8 mouse cellular contexts compared by ENCODE assay signal in the genomic region with DNA sequence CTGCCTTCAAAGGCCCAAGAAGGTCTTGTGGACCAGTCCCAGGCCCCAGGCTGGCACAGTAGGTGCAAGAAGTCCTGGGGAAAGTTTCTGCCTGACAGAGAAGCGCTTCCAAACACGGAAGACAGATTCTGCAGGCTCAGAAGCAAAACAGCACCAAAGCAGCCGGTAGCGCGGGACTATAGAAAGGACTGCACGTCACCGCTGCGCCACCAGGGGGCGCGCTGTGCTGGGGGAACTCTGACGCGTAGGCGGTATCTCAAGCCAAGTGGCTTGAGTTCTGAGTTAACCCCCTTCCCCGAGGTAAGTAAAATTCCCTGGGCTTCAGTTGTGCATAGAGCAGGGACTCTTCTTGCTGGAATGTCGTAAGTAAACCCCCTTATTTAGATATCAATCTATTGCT. TPM values are rescaled to one million over a fixed set of nuclear protein-coding genes. Genes with fewer than 3 reads are reported as not detected.
A peak's percentile ranks its signal among the peaks of the same experiment; 100 is the strongest.
DNase-seq lines count a peak whose midpoint lies in the region; ATAC-seq and TF ChIP-seq lines count a peak whose summit lies in the region.

No protein-coding gene starts in this region.

- WGBS in midbrain, embryonic 11.5 days: 2% methylated on average over 15 of the region's 15 CpGs
- WGBS in midbrain, embryonic 16.5 days: 4% methylated on average over 15 of the region's 15 CpGs
- 6% methylated on average over 15 of the region's 15 CpGs for WGBS in kidney, adult 2 months
- WGBS in neural tube, embryonic 11.5 days: 3% methylated on average over 15 of the region's 15 CpGs
- WGBS in stomach, postnatal 0 days: 2% methylated on average over 15 of the region's 15 CpGs

- TF ChIP-seq EP300 in stomach, postnatal 0 days (optimal IDR thresholded peaks at IDR 0.05): no peak

- 0 out of 2 replicates have a peak overlapping the region, but pooled peaks have one; percentile 6 for H3K4me2 ChIP-seq in midbrain, embryonic 11.5 days
- H3K4me2 ChIP-seq in midbrain, embryonic 16.5 days (ENCODE audit: low read length): no peak overlapping the region
- H3K4me2 ChIP-seq in neural tube, embryonic 11.5 days (ENCODE audit: low read depth): peak overlapping the region; percentile 17; the same call in 1 of the 2 replicates
- peak overlapping the region; percentile 25; the same call in 1 of the 2 replicates for H3K4me2 ChIP-seq in stomach, postnatal 0 days (replicated peaks; ENCODE audit: low read depth)

- DNase-seq in midbrain, embryonic 11.5 days (ENCODE audit: low spot score, missing footprints): peak; percentile 99
- peak; percentile 93 for DNase-seq in embryo, embryonic 10 days (ENCODE audit: low spot score)
- DNase-seq in kidney, adult 2 months: peak; percentile 81
- DNase-seq in liver: peak; percentile 87
- peak; percentile 88 for DNase-seq in neural tube, embryonic 11.5 days (ENCODE audit: low spot score)
- peak; percentile 86 for DNase-seq in stomach, postnatal 0 days (ENCODE audit: low spot score)

- H3K27ac ChIP-seq in midbrain, embryonic 11.5 days (ENCODE audit: low read depth, low read length): no peak overlapping the region
- no peak overlapping the region for H3K27ac ChIP-seq in midbrain, embryonic 16.5 days (ENCODE audit: low read length)
- H3K27ac ChIP-seq in kidney, adult 2 months (ENCODE audit: insufficient read depth, low read depth, low read length): no peak overlapping the region
- no peak overlapping the region for H3K27ac ChIP-seq in neural tube, embryonic 11.5 days (ENCODE audit: low read depth, low read length)
- H3K27ac ChIP-seq in stomach, postnatal 0 days (replicated peaks): no peak overlapping the region

- H3K36me3 ChIP-seq in midbrain, embryonic 11.5 days (ENCODE audit: control insufficient read depth, insufficient read depth, low read length): 0 out of 2 replicates have a peak, but pooled peaks cover 4% of the 10 kb centered on the region
- H3K36me3 ChIP-seq in midbrain, embryonic 16.5 days (ENCODE audit: control insufficient read depth, insufficient read depth, low read length): peaks cover 4% of the 10 kb centered on the region; the same call in 1 of the 2 replicates
- no peaks in the 10 kb centered on the region for H3K36me3 ChIP-seq in kidney, adult 2 months (ENCODE audit: control insufficient read depth, insufficient read depth, low read length)
- no peaks in the 10 kb centered on the region for H3K36me3 ChIP-seq in neural tube, embryonic 11.5 days (ENCODE audit: control insufficient read depth, insufficient read depth, low read length)
- peaks cover 5% of the 10 kb centered on the region; the same call in 1 of the 2 replicates for H3K36me3 ChIP-seq in stomach, postnatal 0 days (ENCODE audit: control insufficient read depth, insufficient read depth, low read length)

- H3K9me3 ChIP-seq in midbrain, embryonic 11.5 days (ENCODE audit: control insufficient read depth, low read length): no peaks in the 10 kb centered on the region
- H3K9me3 ChIP-seq in midbrain, embryonic 16.5 days (replicated peaks; ENCODE audit: control insufficient read depth, low read length, poor library complexity, severe bottlenecking): no peaks in the 10 kb centered on the region
- H3K9me3 ChIP-seq in neural tube, embryonic 11.5 days (ENCODE audit: control insufficient read depth, low read length): no peaks in the 10 kb centered on the region
- H3K9me3 ChIP-seq in stomach, postnatal 0 days (ENCODE audit: control insufficient read depth, low read length): no peaks in the 10 kb centered on the region

- peak overlapping the region; percentile 44; the same call in 1 of the 2 replicates for H3K9ac ChIP-seq in midbrain, embryonic 11.5 days (ENCODE audit: low read length)
- no peak overlapping the region for H3K9ac ChIP-seq in midbrain, embryonic 16.5 days (ENCODE audit: low read depth, low read length)
- H3K9ac ChIP-seq in neural tube, embryonic 11.5 days (ENCODE audit: low read length): peak overlapping the region; percentile 29; the same call in 1 of the 2 replicates
- 0 out of 2 replicates have a peak overlapping the region, but pooled peaks have one; percentile 31 for H3K9ac ChIP-seq in stomach, postnatal 0 days (ENCODE audit: low read length)

- peak; percentile 93 for TF ChIP-seq CTCF in kidney, adult 2 months (conservative IDR thresholded peaks at IDR 0.05; ENCODE audit: insufficient read depth, insufficient read length, low read depth, low read length)
- TF ChIP-seq CTCF in stomach, postnatal 0 days (IDR thresholded peaks at IDR 0.05; ENCODE audit: low read depth): peak; percentile 98

- H3K27me3 ChIP-seq in midbrain, embryonic 11.5 days (ENCODE audit: control insufficient read depth, insufficient read depth, low read length): no peaks in the 10 kb centered on the region; the same call in 1 of the 2 replicates
- H3K27me3 ChIP-seq in midbrain, embryonic 16.5 days (ENCODE audit: control insufficient read depth, insufficient read depth, low read depth, low read length): no peaks in the 10 kb centered on the region
- no peaks in the 10 kb centered on the region for H3K27me3 ChIP-seq in kidney, adult 2 months (replicated peaks; ENCODE audit: control insufficient read depth, insufficient read depth, low read length)
- H3K27me3 ChIP-seq in neural tube, embryonic 11.5 days (ENCODE audit: control insufficient read depth, insufficient read depth, low read length): no peaks in the 10 kb centered on the region
- no peaks in the 10 kb centered on the region for H3K27me3 ChIP-seq in stomach, postnatal 0 days (ENCODE audit: control insufficient read depth, insufficient read depth, low read length)

- no peak for TF ChIP-seq POLR2A in kidney, adult 2 months (IDR thresholded peaks at IDR 0.05; ENCODE audit: low read depth, low read length)

- H3K4me3 ChIP-seq in midbrain, embryonic 11.5 days (ENCODE audit: low read depth, low read length): no peak overlapping the region
- no peak overlapping the region for H3K4me3 ChIP-seq in midbrain, embryonic 16.5 days (ENCODE audit: low read depth, low read length)
- H3K4me3 ChIP-seq in kidney, adult 2 months (ENCODE audit: insufficient read depth, low read depth, low read length): no peak overlapping the region
- no peak overlapping the region for H3K4me3 ChIP-seq in neural tube, embryonic 11.5 days (ENCODE audit: low read depth, low read length)
- no peak overlapping the region for H3K4me3 ChIP-seq in stomach, postnatal 0 days (ENCODE audit: low read depth, low read length)

- H3K4me1 ChIP-seq in midbrain, embryonic 11.5 days (ENCODE audit: control insufficient read depth, insufficient read depth, low read length): peaks cover 13% of the 10 kb centered on the region; the same call in 1 of the 2 replicates
- H3K4me1 ChIP-seq in midbrain, embryonic 16.5 days (ENCODE audit: control insufficient read depth, insufficient read depth, low read length): peaks cover 14% of the 10 kb centered on the region
- peaks cover 14% of the 10 kb centered on the region for H3K4me1 ChIP-seq in kidney, adult 2 months (ENCODE audit: control insufficient read depth, insufficient read depth, low read length)
- peaks cover 10% of the 10 kb centered on the region for H3K4me1 ChIP-seq in neural tube, embryonic 11.5 days (ENCODE audit: control insufficient read depth, insufficient read depth, low read length)
- H3K4me1 ChIP-seq in stomach, postnatal 0 days (replicated peaks; ENCODE audit: control insufficient read depth, insufficient read depth): no peaks in the 10 kb centered on the region; the same call in 1 of the 2 replicates

- ATAC-seq in midbrain, embryonic 11.5 days (ENCODE audit: low FRiP score): peak; percentile 7; the same call in 1 of the 2 replicates
- ATAC-seq in midbrain, embryonic 16.5 days: no peak
- ATAC-seq in granulocyte monocyte progenitor cell, adult 5-6 weeks (replicated peaks; ENCODE audit: poor library complexity, severe bottlenecking): peak; percentile 68
- no peak for ATAC-seq in neural tube, embryonic 11.5 days (ENCODE audit: insufficient read depth, low FRiP score, low TSS enrichment)
- peak; percentile 50; the same call in 1 of the 2 replicates for ATAC-seq in stomach, postnatal 0 days (ENCODE audit: low FRiP score, low TSS enrichment)

RNA-seq across cellular contexts. Expression of a gene that starts 0.8 kb away (rescaled TPM):
- polyA plus RNA-seq in midbrain, embryonic 11.5 days (2014; fragmentation: Nextera tagmentation; extraction: Ambion mirVana): 30.0 and 30.1 TPM in 2 replicates
- polyA plus RNA-seq in midbrain, embryonic 16.5 days (2015; fragmentation: Nextera tagmentation; extraction: Ambion mirVana): 32.4 and 36.3 TPM in 2 replicates
- total RNA-seq in granulocyte monocyte progenitor cell, adult 5-6 weeks (2014; fragmentation: Nextera tagmentation): 39.1 and 63.6 TPM in 2 replicates
- total RNA-seq in granulocyte monocyte progenitor cell, adult 5-6 weeks (2017): 11.3 and 22.8 TPM in 2 replicates
- 32.8 and 38.7 TPM in 2 replicates for polyA plus RNA-seq in kidney, adult 2 months (2012; rRNA removed)
- polyA plus RNA-seq in neural tube, embryonic 11.5 days (2014; fragmentation: Nextera tagmentation; extraction: Ambion mirVana): 44.3 and 47.7 TPM in 2 replicates
- 14.4 and 15.3 TPM in 2 replicates for polyA plus RNA-seq in stomach, postnatal 0 days (2015; fragmentation: Nextera tagmentation; extraction: Ambion mirVana)

RNA-seq across cellular contexts. Expression of a gene that starts 1.7 kb away (rescaled TPM):
- 17.7 and 17.8 TPM in 2 replicates for polyA plus RNA-seq in midbrain, embryonic 11.5 days (2014; fragmentation: Nextera tagmentation; extraction: Ambion mirVana)
- 37.6 and 38.5 TPM in 2 replicates for polyA plus RNA-seq in midbrain, embryonic 16.5 days (2015; fragmentation: Nextera tagmentation; extraction: Ambion mirVana)
- total RNA-seq in granulocyte monocyte progenitor cell, adult 5-6 weeks (2014; fragmentation: Nextera tagmentation): 24.8 and 37.0 TPM in 2 replicates
- 30.5 and 36.9 TPM in 2 replicates for total RNA-seq in granulocyte monocyte progenitor cell, adult 5-6 weeks (2017)
- polyA plus RNA-seq in kidney, adult 2 months (2012; rRNA removed): 24.5 and 29.5 TPM in 2 replicates
- polyA plus RNA-seq in neural tube, embryonic 11.5 days (2014; fragmentation: Nextera tagmentation; extraction: Ambion mirVana): 20.1 and 20.5 TPM in 2 replicates
- 56.6 and 58.0 TPM in 2 replicates for polyA plus RNA-seq in stomach, postnatal 0 days (2015; fragmentation: Nextera tagmentation; extraction: Ambion mirVana)

RNA-seq across cellular contexts. Expression of a gene that starts 29.0 kb away (rescaled TPM):
- polyA plus RNA-seq in midbrain, embryonic 11.5 days (2014; fragmentation: Nextera tagmentation; extraction: Ambion mirVana): 12.4 and 12.6 TPM in 2 replicates
- polyA plus RNA-seq in midbrain, embryonic 16.5 days (2015; fragmentation: Nextera tagmentation; extraction: Ambion mirVana): 15.5 and 17.3 TPM in 2 replicates
- 0.13 and 1.2 TPM in 2 replicates for total RNA-seq in granulocyte monocyte progenitor cell, adult 5-6 weeks (2014; fragmentation: Nextera tagmentation)
- not detected in 2 replicates for total RNA-seq in granulocyte monocyte progenitor cell, adult 5-6 weeks (2017)
- 0.36 and 0.56 TPM in 2 replicates for polyA plus RNA-seq in kidney, adult 2 months (2012; rRNA removed)
- polyA plus RNA-seq in neural tube, embryonic 11.5 days (2014; fragmentation: Nextera tagmentation; extraction: Ambion mirVana): 20.5 and 23.8 TPM in 2 replicates
- polyA plus RNA-seq in stomach, postnatal 0 days (2015; fragmentation: Nextera tagmentation; extraction: Ambion mirVana): 1.5 and 1.8 TPM in 2 replicates

RNA-seq across cellular contexts. Expression of a gene that starts 35.8 kb away (rescaled TPM):
- 50.9 and 54.6 TPM in 2 replicates for polyA plus RNA-seq in midbrain, embryonic 11.5 days (2014; fragmentation: Nextera tagmentation; extraction: Ambion mirVana)
- 37.4 and 37.9 TPM in 2 replicates for polyA plus RNA-seq in midbrain, embryonic 16.5 days (2015; fragmentation: Nextera tagmentation; extraction: Ambion mirVana)
- 14.4 and 15.6 TPM in 2 replicates for total RNA-seq in granulocyte monocyte progenitor cell, adult 5-6 weeks (2014; fragmentation: Nextera tagmentation)
- total RNA-seq in granulocyte monocyte progenitor cell, adult 5-6 weeks (2017): 17.6 and 25.0 TPM in 2 replicates
- 24.6 and 25.8 TPM in 2 replicates for polyA plus RNA-seq in kidney, adult 2 months (2012; rRNA removed)
- 57.3 and 57.9 TPM in 2 replicates for polyA plus RNA-seq in neural tube, embryonic 11.5 days (2014; fragmentation: Nextera tagmentation; extraction: Ambion mirVana)
- polyA plus RNA-seq in stomach, postnatal 0 days (2015; fragmentation: Nextera tagmentation; extraction: Ambion mirVana): 34.2 and 34.3 TPM in 2 replicates

RNA-seq across cellular contexts. Expression of a gene that starts 36.1 kb away (rescaled TPM):
- polyA plus RNA-seq in midbrain, embryonic 11.5 days (2014; fragmentation: Nextera tagmentation; extraction: Ambion mirVana): 23.3 and 23.4 TPM in 2 replicates
- 24.5 and 25.8 TPM in 2 replicates for polyA plus RNA-seq in midbrain, embryonic 16.5 days (2015; fragmentation: Nextera tagmentation; extraction: Ambion mirVana)
- 10.4 and 28.3 TPM in 2 replicates for total RNA-seq in granulocyte monocyte progenitor cell, adult 5-6 weeks (2014; fragmentation: Nextera tagmentation)
- total RNA-seq in granulocyte monocyte progenitor cell, adult 5-6 weeks (2017): 6.4 and 19.0 TPM in 2 replicates
- polyA plus RNA-seq in kidney, adult 2 months (2012; rRNA removed): 7.6 and 7.8 TPM in 2 replicates
- polyA plus RNA-seq in neural tube, embryonic 11.5 days (2014; fragmentation: Nextera tagmentation; extraction: Ambion mirVana): 24.5 and 25.5 TPM in 2 replicates
- 8.7 and 9.7 TPM in 2 replicates for polyA plus RNA-seq in stomach, postnatal 0 days (2015; fragmentation: Nextera tagmentation; extraction: Ambion mirVana)

Comparison
In these comparisons a context has a peak if more than half of its experiments do, and no peak if none do; other contexts are left out.
1. ATAC-seq: peak in midbrain, embryonic 11.5 days (single experiment), granulocyte monocyte progenitor cell, adult 5-6 weeks (single experiment) and stomach, postnatal 0 days (single experiment); none in midbrain, embryonic 16.5 days (single experiment) and neural tube, embryonic 11.5 days (single experiment).
2. Peak in every context shown above with its lines, with median percentiles within 50 percentile points of each other: DNase-seq.